Mouse (Mus musculus) hindbrain, embryonic 14.5 days (tissue): Measurements from ENCODE around the gene Lamc2. TPM values are rescaled to one million over a fixed set of nuclear protein-coding genes. Genes with fewer than 3 reads are reported as not detected.
A peak's percentile ranks its signal among the peaks of the same experiment; 100 is the strongest.

ENCODE experiments used
- ATAC-seq: fragments of 200-750 bp; cut with Nextera tagmentation; 2 replicates; pipeline ENCODE4 v1.8.0; 2017; ENCODE audit warnings: moderate number of reproducible peaks, mild to moderate bottlenecking, moderate TSS enrichment, moderate library complexity; ENCODE audit not compliant: low FRiP score
- DNase-seq: peaks from one replicate; pipeline ENCODE4 v3.0.0-alpha.2; 2015; ENCODE audit warnings: low spot score
- H3K27ac ChIP-seq: fragments of 300-500 bp; sonication (generic); 2 replicates; pipeline ENCODE4 v1.5.1; 2014; ENCODE audit warnings: mild to moderate bottlenecking, moderate library complexity
- H3K27me3 ChIP-seq: fragments of 300-500 bp; sonication (generic); 2 replicates; pipeline ENCODE4 v1.6.1; 2014; ENCODE audit warnings: mild to moderate bottlenecking, low read length, mixed read lengths; ENCODE audit not compliant: control insufficient read depth, insufficient read depth
- H3K36me3 ChIP-seq: fragments of 300-500 bp; sonication (generic); replicated peaks from 2 replicates; pipeline ENCODE4 v1.6.1; 2014; ENCODE audit not compliant: control insufficient read depth, insufficient read depth
- H3K4me1 ChIP-seq: fragments of 300-500 bp; sonication (generic); replicated peaks from 2 replicates; pipeline ENCODE4 v1.6.1; 2014; ENCODE audit warnings: antibody characterized with exemption, low read length, mixed read lengths; ENCODE audit not compliant: control insufficient read depth, insufficient read depth
- H3K4me2 ChIP-seq: fragments of 300-500 bp; sonication (generic); replicated peaks from 2 replicates; pipeline ENCODE4 v1.6.1; 2014; ENCODE audit warnings: mild to moderate bottlenecking, moderate library complexity
- H3K4me3 ChIP-seq: fragments of 300-500 bp; sonication (generic); replicated peaks from 2 replicates; pipeline ENCODE4 v1.5.1; 2014; ENCODE audit warnings: mild to moderate bottlenecking, low read length
- H3K9ac ChIP-seq: fragments of 300-500 bp; sonication (generic); 2 replicates; pipeline ENCODE4 v1.6.1; 2014
- H3K9me3 ChIP-seq: fragments of 300-500 bp; sonication (generic); 2 replicates; pipeline ENCODE4 v1.6.1; 2016; ENCODE audit warnings: low read length; ENCODE audit not compliant: control insufficient read depth
- WGBS: fragments of 180-500 bp; shearing (Covaris S2); extraction: QIAGEN DNeasy Blood & Tissue Kit; methylation state at CpG from one replicate; pipeline ENCODE4 v1.1.7; 2014; 5-methylcytosine and 5-hydroxymethylcytosine counted together
- polyA plus RNA-seq: library from polyadenylated mRNA; unstranded; fragments of >200 nt; fragmentation: Nextera tagmentation; extraction: Ambion mirVana; gene quantifications from 2 replicates; pipeline ENCODE4 v1.2.1, GENCODE M21; 2014

Lamc2 gene
- polyA plus RNA-seq, 1 experiment from 2014 or later = 2.0 TPM

DNA sequence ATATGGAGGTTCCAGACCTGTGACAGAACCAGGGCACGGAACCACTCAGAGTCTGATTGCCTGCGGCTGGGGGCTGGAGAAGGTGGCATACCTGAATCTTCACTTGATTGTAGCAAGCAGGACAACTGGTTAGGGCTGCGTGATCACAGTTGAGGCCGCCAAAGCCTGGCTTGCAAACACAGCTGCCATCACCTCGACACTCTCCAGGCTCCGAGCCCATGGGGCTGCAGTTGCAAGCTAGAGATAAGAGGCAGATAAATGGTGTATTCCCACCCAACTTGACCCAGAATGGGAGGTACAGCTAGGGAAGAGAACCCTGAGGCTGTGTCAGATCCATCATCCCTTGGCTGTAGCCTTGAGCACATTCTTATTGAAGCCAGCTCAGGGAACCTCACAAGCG is 46.6 kb downstream of the Lamc2 start:
- no peaks in the 10 kb centered on the region for H3K9me3 ChIP-seq
- ATAC-seq = no peak
- 87% methylated on average over 7 of the region's 7 CpGs for WGBS

GRCm38 (mm10) chr1:153138486-153138885 is 47.8 kb downstream of the Lamc2 start:
- 62% methylated on average over 5 of the region's 5 CpGs for WGBS
- DNase-seq (no peak), ATAC-seq (no peak)
- Histone ChIP-seq H3K27me3 (no peaks in the 10 kb centered on the region), H3K9me3 (no peaks in the 10 kb centered on the region), H3K9ac (no peak overlapping the region), H3K4me1 (no peaks in the 10 kb centered on the region), H3K4me3 (no peak overlapping the region), H3K27ac (no peak overlapping the region), H3K4me2 (no peak overlapping the region), H3K36me3 (no peaks in the 10 kb centered on the region)

More for the DNA sequence above, 46.6 kb downstream of the Lamc2 start:
- H3K4me2 ChIP-seq = no peak overlapping the region
- H3K27me3 ChIP-seq = no peaks in the 10 kb centered on the region
- no peaks in the 10 kb centered on the region for H3K4me1 ChIP-seq
- H3K4me3 ChIP-seq = no peak overlapping the region
- H3K9ac ChIP-seq = no peak overlapping the region
- no peak overlapping the region for H3K27ac ChIP-seq
- no peaks in the 10 kb centered on the region for H3K36me3 ChIP-seq
- no peak for DNase-seq

GRCm38 (mm10) chr1:153136647-153137046 is 49.6 kb downstream of the Lamc2 start:
- Histone ChIP-seq H3K4me1 (no peaks in the 10 kb centered on the region), H3K9me3 (no peaks in the 10 kb centered on the region), H3K27me3 (no peaks in the 10 kb centered on the region), H3K9ac (no peak overlapping the region), H3K4me3 (no peak overlapping the region), H3K27ac (no peak overlapping the region), H3K36me3 (no peaks in the 10 kb centered on the region), H3K4me2 (no peak overlapping the region)
- no peak for DNase-seq
- ATAC-seq = no peak
- 88% methylated on average over 13 of the region's 13 CpGs for WGBS

DNA sequence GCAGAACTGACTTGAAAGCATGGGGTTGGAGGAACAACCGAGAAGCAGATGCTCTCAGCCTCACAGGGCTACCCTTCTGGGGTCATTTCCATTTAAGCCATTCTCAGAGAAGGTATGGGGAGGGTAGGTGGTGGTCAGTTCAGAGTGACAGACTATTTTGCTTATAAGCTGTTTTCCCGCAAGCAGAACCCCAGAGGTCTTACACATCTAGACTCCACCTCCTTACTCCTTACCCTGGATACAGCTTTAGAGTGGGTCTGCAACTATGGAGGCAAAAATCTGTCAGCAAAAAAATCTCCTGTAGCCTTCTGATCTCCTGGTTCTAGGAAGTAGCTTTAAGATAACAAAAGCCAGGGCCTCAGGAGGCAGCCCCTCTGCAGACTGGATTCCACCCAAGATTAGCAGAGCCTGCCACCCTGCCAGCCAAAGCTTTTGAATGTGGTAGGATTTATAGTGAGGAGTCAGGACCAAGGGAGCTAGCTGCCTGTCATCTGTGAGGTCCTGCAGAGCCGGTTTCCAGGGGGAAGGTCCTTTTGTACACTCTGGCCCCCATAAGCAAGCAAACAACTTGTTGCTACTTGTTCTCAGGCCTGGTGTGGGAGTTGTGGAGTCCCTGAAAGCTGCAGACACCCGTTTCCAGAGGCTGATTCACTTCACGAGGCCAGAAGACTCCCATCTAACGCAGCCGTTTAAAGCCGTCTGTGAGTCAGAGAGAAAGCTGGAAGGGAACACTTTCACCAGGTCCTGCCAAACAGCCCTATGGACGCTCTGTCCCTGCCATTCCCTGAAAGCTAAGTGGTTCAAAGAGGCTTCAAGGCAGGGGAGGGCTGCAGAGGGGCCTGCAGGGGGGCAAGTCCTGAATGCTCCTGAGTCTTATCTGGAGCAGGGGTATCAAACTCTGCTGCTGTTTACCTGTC is 52.1 kb downstream of the Lamc2 start:
- peak; percentile 59; the same call in 1 of the 2 replicates for ATAC-seq
- no peaks in the 10 kb centered on the region for H3K36me3 ChIP-seq
- H3K9me3 ChIP-seq = no peaks in the 10 kb centered on the region
- peak; percentile 36 for DNase-seq
- no peak overlapping the region for H3K4me2 ChIP-seq
- WGBS = 17% methylated on average over 9 of the region's 9 CpGs
- peak overlapping the region; percentile 51 for H3K27ac ChIP-seq
- H3K4me1 ChIP-seq = no peaks in the 10 kb centered on the region
- no peaks in the 10 kb centered on the region for H3K27me3 ChIP-seq
- H3K4me3 ChIP-seq = no peak overlapping the region
- H3K9ac ChIP-seq = no peak overlapping the region

DNA sequence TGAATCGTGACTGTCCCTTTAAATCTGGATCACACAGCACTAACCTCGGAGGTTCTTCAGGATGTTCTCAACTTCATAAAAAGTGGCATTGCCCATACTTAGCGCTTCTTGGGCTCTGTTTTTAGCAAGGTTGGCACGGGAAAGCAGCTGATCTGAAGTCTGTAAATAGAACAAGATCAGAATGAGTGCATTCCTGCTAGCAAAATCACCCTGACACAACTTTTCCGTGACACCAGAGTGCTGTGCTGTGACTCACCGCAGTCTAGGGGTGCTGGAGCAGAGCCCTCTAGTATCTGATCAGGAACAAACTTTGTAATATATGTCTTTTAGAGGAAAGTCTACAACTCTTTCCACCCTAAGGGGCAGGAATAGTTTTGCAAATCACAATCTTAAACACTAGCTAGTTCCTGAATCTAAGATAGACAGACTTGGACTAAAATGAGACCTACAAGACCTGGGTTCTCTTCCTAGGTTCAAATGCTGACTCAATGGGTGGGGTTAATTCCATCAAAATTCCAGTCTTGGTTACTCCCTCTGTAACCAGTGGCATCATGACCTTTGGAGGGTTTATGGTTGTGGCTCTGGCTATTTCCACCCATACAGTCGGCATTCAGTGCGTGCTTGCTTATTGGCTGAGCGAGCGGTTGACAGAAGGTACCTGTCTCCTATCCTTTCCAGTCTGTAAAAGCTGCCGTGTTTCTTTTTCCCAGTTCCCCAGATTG is 56.1 kb downstream of the Lamc2 start:
- H3K9ac ChIP-seq = no peak overlapping the region
- no peaks in the 10 kb centered on the region for H3K4me1 ChIP-seq
- no peaks in the 10 kb centered on the region for H3K9me3 ChIP-seq
- no peak overlapping the region for H3K4me3 ChIP-seq
- no peak overlapping the region for H3K27ac ChIP-seq
- no peak overlapping the region for H3K4me2 ChIP-seq
- DNase-seq (no peak), ATAC-seq (no peak)
- no peaks in the 10 kb centered on the region for H3K36me3 ChIP-seq
- H3K27me3 ChIP-seq = no peaks in the 10 kb centered on the region
- WGBS = 90% methylated on average over 11 of the region's 11 CpGs

DNA sequence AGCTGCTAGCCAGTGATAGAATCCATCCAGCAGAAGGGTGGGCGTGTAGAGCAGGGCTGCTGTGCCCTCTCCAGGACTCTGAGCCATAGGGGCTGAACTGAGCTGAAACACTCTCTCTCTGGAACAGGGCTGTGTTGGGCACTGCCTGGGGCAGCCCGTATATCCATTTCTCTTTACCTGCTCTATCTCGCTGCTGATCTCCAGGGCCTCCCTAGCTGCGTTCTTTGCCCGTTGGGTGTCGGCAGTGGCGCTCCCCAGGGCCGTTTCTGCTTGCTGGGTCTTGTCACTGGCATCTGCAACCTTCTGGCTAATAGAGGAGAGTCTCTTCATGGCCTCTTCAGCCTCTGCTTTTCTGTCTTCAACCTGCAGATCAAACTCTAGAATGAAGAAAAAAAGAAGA is 57.5 kb downstream of the Lamc2 start:
- H3K4me3 ChIP-seq = no peak overlapping the region
- no peaks in the 10 kb centered on the region for H3K27me3 ChIP-seq
- DNase-seq (no peak), ATAC-seq (no peak)
- H3K36me3 ChIP-seq = no peaks in the 10 kb centered on the region
- H3K9me3 ChIP-seq = no peaks in the 10 kb centered on the region
- WGBS = 81% methylated on average over 8 of the region's 8 CpGs
- no peak overlapping the region for H3K9ac ChIP-seq
- no peak overlapping the region for H3K27ac ChIP-seq
- H3K4me1 ChIP-seq = no peaks in the 10 kb centered on the region
- no peak overlapping the region for H3K4me2 ChIP-seq

GRCm38 (mm10) chr1:153127622-153128021 is 58.6 kb downstream of the Lamc2 start:
- no peak for ATAC-seq
- H3K4me3 ChIP-seq = no peak overlapping the region
- no peaks in the 10 kb centered on the region for H3K9me3 ChIP-seq
- H3K27ac ChIP-seq = no peak overlapping the region
- H3K4me2 ChIP-seq = no peak overlapping the region
- H3K27me3 ChIP-seq = no peaks in the 10 kb centered on the region
- DNase-seq = no peak
- 86% methylated on average over 4 of the region's 4 CpGs for WGBS
- H3K36me3 ChIP-seq = no peaks in the 10 kb centered on the region
- no peaks in the 10 kb centered on the region for H3K4me1 ChIP-seq
- H3K9ac ChIP-seq = no peak overlapping the region

GRCm38 (mm10) chr1:153126491-153127381 is 59.5 kb downstream of the Lamc2 start:
- H3K27ac ChIP-seq = no peak overlapping the region
- H3K4me2 ChIP-seq = no peak overlapping the region
- 88% methylated on average over 15 of the region's 15 CpGs for WGBS
- H3K9me3 ChIP-seq = no peaks in the 10 kb centered on the region
- H3K9ac ChIP-seq = no peak overlapping the region
- DNase-seq = no peak
- no peak overlapping the region for H3K4me3 ChIP-seq
- no peak for ATAC-seq
- H3K4me1 ChIP-seq = no peaks in the 10 kb centered on the region
- no peaks in the 10 kb centered on the region for H3K36me3 ChIP-seq
- no peaks in the 10 kb centered on the region for H3K27me3 ChIP-seq
